Comparison of ENCODE assay signal across 8 mouse cellular contexts in the genomic region with DNA sequence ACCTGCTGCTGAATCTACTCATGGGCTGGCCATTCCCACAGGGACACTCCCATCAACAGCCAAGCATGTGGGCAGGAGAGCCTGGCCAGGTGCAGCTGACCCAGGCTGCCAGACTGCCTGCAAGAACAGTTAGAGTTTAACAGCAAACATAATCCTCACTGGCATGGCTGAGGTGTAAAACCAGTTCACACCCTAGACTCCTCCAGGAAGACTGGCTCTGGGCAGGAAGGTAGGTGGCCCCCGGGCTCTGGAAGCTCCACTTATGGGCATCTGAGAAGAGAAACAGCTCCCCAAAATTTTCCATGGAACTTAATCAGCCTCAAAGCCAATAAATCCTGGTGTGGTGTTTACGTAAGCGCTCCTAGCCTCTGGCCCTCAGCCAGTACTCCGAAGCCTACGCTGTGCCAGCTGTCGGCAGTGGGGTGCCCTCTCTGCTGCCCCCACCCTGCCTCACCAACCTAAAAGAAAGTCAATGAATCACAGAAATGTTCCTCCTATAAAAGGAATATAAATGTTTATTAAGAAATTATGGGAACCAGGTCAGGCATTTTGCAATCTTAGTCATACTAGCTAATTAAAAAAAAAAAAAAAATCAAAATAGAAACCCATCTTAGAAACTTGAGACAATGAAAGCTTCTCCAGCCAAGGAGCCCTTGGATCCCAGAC. TPM values are rescaled to one million over a fixed set of nuclear protein-coding genes. Genes with fewer than 3 reads are reported as not detected.
DNase-seq lines count a peak whose midpoint lies in the region; ATAC-seq and TF ChIP-seq lines count a peak whose summit lies in the region.

No protein-coding gene starts in this region.

- H3K9ac ChIP-seq in heart, embryonic 16.5 days (ENCODE audit: low read length), result peak overlapping the region; percentile 28; the same call in 1 of the 2 replicates
- H3K9ac ChIP-seq in lung, postnatal 0 days (replicated peaks; ENCODE audit: low read depth), result 0 out of 2 replicates have a peak overlapping the region, but pooled peaks have one; percentile 23
- no peak overlapping the region for H3K9ac ChIP-seq in stomach, embryonic 15.5 days

- 25% methylated on average over 6 of the region's 6 CpGs for WGBS in heart, embryonic 16.5 days
- 8% methylated on average over 6 of the region's 6 CpGs for WGBS in lung, postnatal 0 days
- WGBS in stomach, embryonic 15.5 days, result 21% methylated on average over 6 of the region's 6 CpGs

- no peaks in the 10 kb centered on the region for H3K36me3 ChIP-seq in heart, embryonic 16.5 days (ENCODE audit: control insufficient read depth, insufficient read depth)
- H3K36me3 ChIP-seq in lung, postnatal 0 days (ENCODE audit: insufficient read depth, low read length), result no peaks in the 10 kb centered on the region
- H3K36me3 ChIP-seq in stomach, embryonic 15.5 days, result no peaks in the 10 kb centered on the region

- peaks cover 58% of the 10 kb centered on the region for H3K4me1 ChIP-seq in heart, embryonic 16.5 days (ENCODE audit: control insufficient read depth, insufficient read depth, low read length)
- H3K4me1 ChIP-seq in lung, postnatal 0 days (ENCODE audit: insufficient read depth, low read depth, low read length), result peaks cover 47% of the 10 kb centered on the region
- H3K4me1 ChIP-seq in stomach, embryonic 15.5 days, result peaks cover 30% of the 10 kb centered on the region

- no peaks in the 10 kb centered on the region for H3K27me3 ChIP-seq in heart, embryonic 16.5 days (ENCODE audit: control insufficient read depth, insufficient read depth, low read length)
- H3K27me3 ChIP-seq in lung, postnatal 0 days (replicated peaks; ENCODE audit: insufficient read depth, low read length), result no peaks in the 10 kb centered on the region
- H3K27me3 ChIP-seq in stomach, embryonic 15.5 days (replicated peaks), result no peaks in the 10 kb centered on the region

- H3K9me3 ChIP-seq in heart, embryonic 16.5 days (replicated peaks; ENCODE audit: control insufficient read depth, low read length), result no peaks in the 10 kb centered on the region
- H3K9me3 ChIP-seq in lung, postnatal 0 days (ENCODE audit: low read length), result no peaks in the 10 kb centered on the region
- no peaks in the 10 kb centered on the region for H3K9me3 ChIP-seq in stomach, embryonic 15.5 days

- peak; percentile 56 for DNase-seq in retina, postnatal 1 day
- DNase-seq in retina, embryonic 14.5 days (ENCODE audit: low spot score), result no peak
- peak; percentile 88 for DNase-seq in layer of hippocampus, adult 11-12 months (ENCODE audit: low spot score)
- DNase-seq in lung, postnatal 0 days (ENCODE audit: low spot score), result peak; percentile 92
- DNase-seq in thymus, postnatal 14 days, result no peak

- H3K4me2 ChIP-seq in heart, embryonic 16.5 days (ENCODE audit: low read depth, low read length), result peak overlapping the region; percentile 31
- H3K4me2 ChIP-seq in lung, postnatal 0 days (replicated peaks; ENCODE audit: low read depth, low read length), result peak overlapping the region; percentile 43
- peak overlapping the region; percentile 32; the same call in 1 of the 2 replicates for H3K4me2 ChIP-seq in stomach, embryonic 15.5 days

- ATAC-seq in common myeloid progenitor, adult 5-6 weeks (replicated peaks; ENCODE audit: low read depth, poor library complexity, severe bottlenecking), result 0 out of 2 replicates have a peak, but pooled peaks have one; percentile 7
- 0 out of 2 replicates have a peak, but pooled peaks have one; percentile 12 for ATAC-seq in heart, embryonic 16.5 days (replicated peaks; ENCODE audit: extremely low read depth, insufficient read depth, low FRiP score)
- ATAC-seq in lung, postnatal 0 days, result peak; percentile 80
- ATAC-seq in stomach, embryonic 15.5 days (ENCODE audit: insufficient read depth, low FRiP score, low read depth), result peak; percentile 48

- TF ChIP-seq CTCF in lung, postnatal 0 days (IDR thresholded peaks at IDR 0.05), result peak; percentile 42

- peak; percentile 63 for TF ChIP-seq EP300 in lung, postnatal 0 days (IDR thresholded peaks at IDR 0.05)

- peak overlapping the region; percentile 65 for H3K27ac ChIP-seq in heart, embryonic 16.5 days (ENCODE audit: low read length)
- H3K27ac ChIP-seq in lung, postnatal 0 days (ENCODE audit: low read length), result peak overlapping the region; percentile 90
- H3K27ac ChIP-seq in stomach, embryonic 15.5 days, result peak overlapping the region; percentile 83

- H3K4me3 ChIP-seq in heart, embryonic 16.5 days (ENCODE audit: low read length), result no peak overlapping the region; the same call in 1 of the 2 replicates
- H3K4me3 ChIP-seq in lung, postnatal 0 days (ENCODE audit: low read depth, low read length), result peak overlapping the region; percentile 10; the same call in 1 of the 2 replicates
- no peak overlapping the region for H3K4me3 ChIP-seq in stomach, embryonic 15.5 days (replicated peaks)

RNA-seq across cellular contexts. Expression of a gene that starts 8.2 kb away (rescaled TPM):
- not detected in 2 replicates for total RNA-seq in common myeloid progenitor, adult 5-6 weeks (2017)
- 0.18 TPM in 1 of 2 replicates, not detected in the other for polyA plus RNA-seq in heart, embryonic 16.5 days (2015; fragmentation: Nextera tagmentation; extraction: Ambion mirVana)
- 0.18 and 0.27 TPM in 2 replicates for polyA plus RNA-seq in lung, postnatal 0 days (2015; fragmentation: Nextera tagmentation; extraction: Ambion mirVana)
- 0.17 TPM in 1 of 2 replicates, not detected in the other for polyA plus RNA-seq in stomach, embryonic 15.5 days (2015; fragmentation: Nextera tagmentation; extraction: Ambion mirVana)

RNA-seq across cellular contexts. Expression of a gene that starts 13.8 kb away (rescaled TPM):
- 16.4 and 20.1 TPM in 2 replicates for total RNA-seq in common myeloid progenitor, adult 5-6 weeks (2017)
- polyA plus RNA-seq in heart, embryonic 16.5 days (2015; fragmentation: Nextera tagmentation; extraction: Ambion mirVana), result 24.2 and 26.7 TPM in 2 replicates
- polyA plus RNA-seq in lung, postnatal 0 days (2015; fragmentation: Nextera tagmentation; extraction: Ambion mirVana), result 78.2 and 89.0 TPM in 2 replicates
- 31.0 and 32.3 TPM in 2 replicates for polyA plus RNA-seq in stomach, embryonic 15.5 days (2015; fragmentation: Nextera tagmentation; extraction: Ambion mirVana)

Comparison
In these comparisons a context has a peak if more than half of its experiments do, and no peak if none do; other contexts are left out.
1. DNase-seq: peak in retina, postnatal 1 day (single experiment), layer of hippocampus, adult 11-12 months (single experiment) and lung, postnatal 0 days (single experiment); none in retina, embryonic 14.5 days (single experiment) and thymus, postnatal 14 days (single experiment).
2. ATAC-seq: peak in every context shown above with its lines; median percentile 80 in lung, postnatal 0 days; 48 in stomach, embryonic 15.5 days; 12 in heart, embryonic 16.5 days; 7 in common myeloid progenitor, adult 5-6 weeks.
3. Peak in every context shown above with its lines, with median percentiles within 50 percentile points of each other: H3K27ac ChIP-seq and H3K4me2 ChIP-seq.